Mouse (Mus musculus) erythroblast, embryonic 14.5 days (primary cell): ENCODE results near the gene Cops7a. TPM values are rescaled to one million over a fixed set of nuclear protein-coding genes. Genes with fewer than 3 reads are reported as not detected.
A peak's percentile ranks its signal among the peaks of the same experiment; 100 is the strongest.

Source experiments
- H3K27me3 ChIP-seq: 2 replicates; pipeline ENCODE4 v1.6.1; 2012; ENCODE audit warnings: inconsistent platforms; ENCODE audit not compliant: control insufficient read depth
- H3K36me3 ChIP-seq: 2 replicates; pipeline ENCODE4 v1.6.1; 2012; ENCODE audit warnings: mild to moderate bottlenecking, inconsistent platforms; ENCODE audit not compliant: control insufficient read depth
- H3K4me1 ChIP-seq: 2 replicates; pipeline ENCODE4 v1.6.1; 2012; ENCODE audit warnings: inconsistent platforms; ENCODE audit not compliant: control insufficient read depth
- H3K4me3 ChIP-seq: replicated peaks from 2 replicates; pipeline ENCODE3; 2012; ENCODE audit warnings: moderate library complexity, mild to moderate bottlenecking, inconsistent platforms
- H3K9me3 ChIP-seq: 2 replicates; pipeline ENCODE4 v1.6.1; 2012; ENCODE audit warnings: low read length, inconsistent platforms, mixed read lengths; ENCODE audit not compliant: control insufficient read depth
- GATA1 ChIP-seq: IDR thresholded peaks from 2 replicates; pipeline ENCODE4 v1.6.1; 2012; ENCODE audit warnings: low read length, inconsistent platforms, mixed read lengths
- TAL1 ChIP-seq: IDR thresholded peaks from 3 replicates; pipeline ENCODE4 v1.6.1; 2012; ENCODE audit warnings: low read length, inconsistent platforms, mixed read lengths
- polyA plus RNA-seq: library from polyadenylated mRNA; stranded (reverse); fragments of >175 nt; gene quantifications from 2 replicates; pipeline ENCODE4 v1.2.3, GENCODE M21; 2012

The Cops7a gene
- polyA plus RNA-seq, 1 experiment, result 2.7 TPM

DNA sequence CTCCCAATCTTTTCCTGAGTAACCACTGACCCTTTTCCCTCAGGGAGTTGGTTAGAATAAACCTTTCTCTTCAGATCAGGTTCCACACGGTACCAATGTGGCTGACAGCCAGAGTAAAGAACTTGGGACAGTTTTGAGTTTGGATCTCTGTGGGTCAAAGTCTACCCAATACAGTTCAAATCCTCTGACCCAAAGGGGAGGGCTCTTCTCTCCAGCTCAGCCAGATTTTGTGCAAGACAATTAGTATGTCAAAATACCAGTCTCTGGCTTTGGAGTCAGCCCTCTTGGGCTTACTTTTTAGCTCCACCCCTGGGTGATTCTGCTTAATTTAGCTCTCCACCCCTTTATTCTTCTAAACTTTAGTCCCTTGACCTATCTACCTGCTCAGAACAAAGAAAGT, 35.1 kb downstream of the Cops7a start:
- no peaks in the 10 kb centered on the region for H3K9me3 ChIP-seq
- peaks cover 31% of the 10 kb centered on the region for H3K4me1 ChIP-seq
- peaks cover 28% of the 10 kb centered on the region for H3K36me3 ChIP-seq
- no peak for TF ChIP-seq TAL1
- no peak for TF ChIP-seq GATA1
- peaks cover 8% of the 10 kb centered on the region for H3K27me3 ChIP-seq
- peak overlapping the region; percentile 97 for H3K4me3 ChIP-seq

- TF ChIP-seq GATA1, result no peak
- no peak for TF ChIP-seq TAL1
- peaks cover 13% of the 10 kb centered on the region for H3K4me1 ChIP-seq
- no peaks in the 10 kb centered on the region for H3K36me3 ChIP-seq
- no peak overlapping the region for H3K4me3 ChIP-seq
- H3K27me3 ChIP-seq, result peaks cover 31% of the 10 kb centered on the region
- H3K9me3 ChIP-seq, result no peaks in the 10 kb centered on the region
These were observed 39.4 kb downstream of the Cops7a start for GRCm38 (mm10) chr6:124925941-124926340.

DNA sequence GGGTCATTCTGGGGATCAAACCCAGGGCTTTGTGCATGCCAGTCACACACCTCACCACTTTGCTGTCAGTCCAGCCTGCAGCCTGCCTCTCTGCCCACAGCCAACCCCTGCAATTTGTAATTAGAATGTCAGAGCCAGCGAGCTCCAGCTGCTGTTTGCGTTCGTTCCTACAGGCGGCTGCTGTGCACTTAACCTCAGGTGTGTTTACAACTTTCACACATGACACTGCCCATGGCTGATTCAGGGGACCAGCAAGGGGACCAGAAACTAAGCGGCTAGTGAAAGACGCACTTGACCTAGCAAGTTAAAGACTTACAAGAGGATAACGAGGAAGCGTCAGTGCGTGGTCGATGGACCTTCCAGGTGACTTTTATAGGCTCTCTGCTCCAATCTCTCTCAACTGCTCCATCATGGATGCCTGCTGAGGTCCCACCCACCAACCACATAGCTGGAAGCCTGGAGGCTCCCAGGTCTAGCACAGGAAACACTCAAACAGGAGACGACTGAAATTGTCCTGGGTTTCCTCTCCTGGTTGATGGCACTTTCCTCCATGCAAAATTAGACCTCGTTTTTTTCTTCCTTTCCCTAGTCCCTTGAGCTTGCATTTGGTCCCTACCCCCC, 40.1 kb downstream of the Cops7a start:
- Histone ChIP-seq H3K27me3 (peaks cover 37% of the 10 kb centered on the region), H3K9me3 (no peaks in the 10 kb centered on the region), H3K36me3 (no peaks in the 10 kb centered on the region), H3K4me1 (peaks cover 7% of the 10 kb centered on the region), H3K4me3 (no peak overlapping the region)
- TF ChIP-seq TAL1 (no peak), GATA1 (no peak)

- peaks cover 16% of the 10 kb centered on the region for H3K4me1 ChIP-seq
- peaks cover 75% of the 10 kb centered on the region for H3K27me3 ChIP-seq
- H3K9me3 ChIP-seq, result peaks cover 5% of the 10 kb centered on the region; the same call in 1 of the 2 replicates
- TF ChIP-seq TAL1 (no peak), GATA1 (no peak)
- H3K36me3 ChIP-seq, result no peaks in the 10 kb centered on the region
- no peak overlapping the region for H3K4me3 ChIP-seq
These were observed 43.8 kb downstream of the Cops7a start for GRCm38 (mm10) chr6:124921539-124921938.

- Histone ChIP-seq H3K9me3 (peaks cover 9% of the 10 kb centered on the region; the same call in 1 of the 2 replicates), H3K4me3 (no peak overlapping the region), H3K36me3 (no peaks in the 10 kb centered on the region), H3K27me3 (peaks cover 80% of the 10 kb centered on the region), H3K4me1 (peaks cover 19% of the 10 kb centered on the region)
- no peak for TF ChIP-seq GATA1
- TF ChIP-seq TAL1, result no peak
These were observed 44.8 kb downstream of the Cops7a start for GRCm38 (mm10) chr6:124920318-124921085.

DNA sequence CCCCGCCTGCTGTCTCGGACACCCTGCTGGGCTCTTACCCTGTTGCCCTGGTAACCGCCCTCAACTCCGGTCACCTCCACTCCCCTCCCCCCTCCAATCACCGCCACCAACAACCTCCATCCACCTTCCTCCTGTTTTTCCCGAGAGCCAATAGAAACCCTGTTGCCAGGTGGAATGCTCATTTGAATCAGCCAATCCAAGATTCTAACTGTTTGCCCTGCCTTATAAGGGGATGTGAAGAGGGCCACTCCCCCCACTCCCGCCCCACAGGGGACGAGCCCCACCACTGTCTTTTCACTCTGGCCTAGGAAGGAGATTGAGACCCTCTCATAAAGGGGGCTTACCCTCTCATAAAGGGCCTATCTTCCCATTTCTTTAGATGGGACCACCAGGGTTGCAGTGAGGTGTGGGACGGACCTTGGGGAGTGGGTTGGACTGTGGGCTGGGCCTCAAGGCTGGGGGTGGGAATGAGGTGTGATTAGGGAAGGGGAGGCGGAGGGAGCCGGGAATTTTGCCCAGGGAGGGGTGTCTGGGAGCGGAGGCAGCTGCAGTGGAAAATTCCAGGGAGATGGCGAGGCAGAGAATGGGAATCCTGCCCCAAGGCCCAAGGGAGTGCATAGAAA, 45.5 kb downstream of the Cops7a start, which contains the start of gene Ptms:
Ptms (minus strand) TSS at position 409 of the 623 bp plus-strand sequence.
- H3K4me3 ChIP-seq, result no peak within 1 kb of the TSS
- TF ChIP-seq TAL1, result no peak
- TF ChIP-seq GATA1, result no peak
- H3K36me3 ChIP-seq, result no peaks in the 10 kb centered on the region
- peaks cover 19% of the 10 kb centered on the region for H3K4me1 ChIP-seq
- H3K27me3 ChIP-seq, result peaks cover 82% of the 10 kb centered on the region
- peaks cover 9% of the 10 kb centered on the region; the same call in 1 of the 2 replicates for H3K9me3 ChIP-seq

DNA sequence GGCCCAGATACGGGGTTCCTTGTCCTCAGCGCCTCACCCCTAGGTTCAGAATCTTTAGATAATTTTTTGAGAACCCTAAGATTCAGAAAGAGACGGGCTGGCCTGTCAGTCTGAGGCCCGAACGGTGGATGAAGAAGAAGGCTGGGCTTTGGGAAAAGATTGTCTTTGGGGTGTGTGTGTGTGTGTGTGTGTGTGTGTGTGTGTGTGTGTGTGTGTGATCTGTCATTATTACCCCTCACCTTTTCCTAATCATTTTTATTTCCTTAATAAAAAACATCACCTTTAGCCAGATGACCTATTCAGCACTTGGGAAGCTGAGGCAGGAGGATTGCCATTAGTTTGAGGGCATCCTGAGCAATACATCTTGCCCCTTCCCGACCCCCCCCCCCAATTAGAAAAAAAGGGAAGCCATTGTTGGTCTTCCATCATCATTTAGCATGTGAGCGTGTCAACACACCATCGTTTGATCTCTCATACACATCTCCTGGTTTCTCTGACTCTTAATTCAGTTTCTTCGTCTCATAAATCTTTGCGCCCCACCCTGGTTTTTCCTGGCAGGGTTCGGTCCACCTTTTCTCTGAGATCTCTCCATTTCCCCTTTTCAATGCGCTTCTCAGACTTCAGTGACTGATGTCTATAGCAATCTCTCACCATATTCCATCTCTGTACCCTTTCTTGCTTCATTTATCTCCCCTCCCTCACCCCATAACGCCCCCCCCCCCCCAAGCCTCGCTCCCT, 46.3 kb downstream of the Cops7a start:
- H3K9me3 ChIP-seq, result peaks cover 9% of the 10 kb centered on the region; the same call in 1 of the 2 replicates
- TF ChIP-seq GATA1 (no peak), TAL1 (no peak)

GRCm38 (mm10) chr6:124918331-124918690, 47.0 kb downstream of the Cops7a start:
- H3K36me3 ChIP-seq, result peaks cover 2% of the 10 kb centered on the region; the same call in 1 of the 2 replicates

More for the DNA sequence above, 46.3 kb downstream of the Cops7a start:
- peaks cover 90% of the 10 kb centered on the region for H3K27me3 ChIP-seq
- H3K4me1 ChIP-seq, result peaks cover 19% of the 10 kb centered on the region
- no peak overlapping the region for H3K4me3 ChIP-seq
- H3K36me3 ChIP-seq, result peaks cover 2% of the 10 kb centered on the region; the same call in 1 of the 2 replicates

More at GRCm38 (mm10) chr6:124918331-124918690, 47.0 kb downstream of the Cops7a start:
- Histone ChIP-seq H3K27me3 (peaks cover 96% of the 10 kb centered on the region), H3K4me3 (peak overlapping the region; percentile 63), H3K9me3 (peaks cover 9% of the 10 kb centered on the region; the same call in 1 of the 2 replicates), H3K4me1 (peaks cover 19% of the 10 kb centered on the region)
- no peak for TF ChIP-seq TAL1
- TF ChIP-seq GATA1, result no peak
